Mouse (Mus musculus) spleen, adult 2 months (tissue): ENCODE results near the gene Capn11. TPM values are rescaled to one million over a fixed set of nuclear protein-coding genes. Genes with fewer than 3 reads are reported as not detected.

Source experiments
- DNase-seq, 2 experiments: peaks; one replicate each; pipeline versions ENCODE4 v3.0.0 to v3.0.0-alpha.2; 2012 to 2021; ENCODE audit warnings: low spot score in 2 of 2, low read depth in 1 of 2
- H3K27ac ChIP-seq: fragments of 200-500 bp; 2 replicates; pipeline ENCODE4 v1.5.1; 2012; ENCODE audit warnings: low read length, inconsistent platforms; ENCODE audit not compliant: insufficient read depth
- H3K27me3 ChIP-seq: fragments of 200-500 bp; 2 replicates; pipeline ENCODE4 v1.6.1; 2012; ENCODE audit warnings: mild to moderate bottlenecking, moderate library complexity, low read length, inconsistent platforms; ENCODE audit not compliant: control insufficient read depth, insufficient read depth
- H3K36me3 ChIP-seq: fragments of 200-500 bp; 2 replicates; pipeline ENCODE4 v1.6.1; 2012; ENCODE audit warnings: mild to moderate bottlenecking, low read length, inconsistent platforms; ENCODE audit not compliant: control insufficient read depth, insufficient read depth
- H3K4me1 ChIP-seq: fragments of 200-500 bp; 2 replicates; pipeline ENCODE4 v1.6.1; 2011; ENCODE audit warnings: inconsistent platforms; ENCODE audit not compliant: control insufficient read depth, insufficient read depth, insufficient read length
- H3K4me3 ChIP-seq: fragments of 200-500 bp; 2 replicates; pipeline ENCODE4 v1.5.1; 2011; ENCODE audit warnings: mild to moderate bottlenecking, inconsistent platforms; ENCODE audit not compliant: insufficient read depth, insufficient read length; ENCODE audit errors: extremely low read depth
- CTCF ChIP-seq: fragments of 200-500 bp; IDR thresholded peaks from 2 replicates; pipeline ENCODE4 v1.5.1; 2011; ENCODE audit warnings: mild to moderate bottlenecking, inconsistent platforms; ENCODE audit not compliant: insufficient read depth, insufficient read length, insufficient replicate concordance; ENCODE audit errors: extremely low read depth
- POLR2A ChIP-seq: fragments of 200-500 bp; IDR thresholded peaks from 2 replicates; pipeline ENCODE4 v1.6.1; 2011; ENCODE audit warnings: low read depth, low read length, inconsistent platforms
- WGBS: fragments of 180-500 bp; shearing (Covaris S2); methylation state at CpG from one replicate; pipeline ENCODE4 v1.1.7; 2018; 5-methylcytosine and 5-hydroxymethylcytosine counted together
- polyA plus RNA-seq: library from polyadenylated mRNA; depleted of rRNA; stranded (reverse); fragments of >200 nt; gene quantifications from 2 replicates; pipeline ENCODE4 v1.2.3, GENCODE M21; 2012; rRNA removed

Capn11 gene
- polyA plus RNA-seq = not detected in 2 replicates

- H3K36me3 ChIP-seq = no peaks in the 10 kb centered on the region
- no peaks in the 10 kb centered on the region for H3K27me3 ChIP-seq
- no peak for TF ChIP-seq CTCF
- no peak for TF ChIP-seq POLR2A
- H3K4me3 ChIP-seq = no peak within 1 kb of the TSS
- DNase-seq = no peak
- WGBS = 89% methylated on average over 4 of the region's 4 CpGs
- no peaks in the 10 kb centered on the region; the same call in 1 of the 2 replicates for H3K4me1 ChIP-seq
- H3K27ac ChIP-seq = no peak within 1 kb of the TSS
These were observed at the start of gene Capn11 for GRCm38 (mm10) chr17:45659225-45659624. Gene Capn11 (minus strand): TSS chr17:45659325.

DNA sequence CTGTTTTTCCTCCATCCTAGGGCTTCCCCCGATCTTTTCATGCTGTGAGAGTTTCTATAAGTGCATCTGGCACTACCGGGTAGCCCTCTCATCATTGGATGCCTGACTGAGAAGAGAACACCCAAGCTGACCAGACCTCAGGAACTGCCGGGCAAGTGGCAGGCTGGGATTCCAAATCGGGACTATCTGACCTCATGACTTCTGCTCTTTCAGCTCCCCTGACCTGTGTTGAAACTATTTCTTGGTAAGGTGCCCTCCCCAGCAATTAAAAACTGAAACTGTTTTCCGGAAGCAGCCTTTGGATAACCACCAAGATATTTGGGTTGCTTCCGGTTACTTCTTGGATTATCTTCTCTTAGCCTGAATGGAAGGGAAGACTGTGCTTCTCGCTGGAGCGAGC is 49.1 kb upstream of the Capn11 start:
- no peaks in the 10 kb centered on the region for H3K27me3 ChIP-seq
- no peaks in the 10 kb centered on the region for H3K4me1 ChIP-seq
- H3K27ac ChIP-seq = no peak overlapping the region
- no peak for TF ChIP-seq CTCF
- no peak for TF ChIP-seq POLR2A
- DNase-seq = no peak
- H3K36me3 ChIP-seq = no peaks in the 10 kb centered on the region
- WGBS = 80% methylated on average over 8 of the region's 8 CpGs
- H3K4me3 ChIP-seq = no peak overlapping the region

DNA sequence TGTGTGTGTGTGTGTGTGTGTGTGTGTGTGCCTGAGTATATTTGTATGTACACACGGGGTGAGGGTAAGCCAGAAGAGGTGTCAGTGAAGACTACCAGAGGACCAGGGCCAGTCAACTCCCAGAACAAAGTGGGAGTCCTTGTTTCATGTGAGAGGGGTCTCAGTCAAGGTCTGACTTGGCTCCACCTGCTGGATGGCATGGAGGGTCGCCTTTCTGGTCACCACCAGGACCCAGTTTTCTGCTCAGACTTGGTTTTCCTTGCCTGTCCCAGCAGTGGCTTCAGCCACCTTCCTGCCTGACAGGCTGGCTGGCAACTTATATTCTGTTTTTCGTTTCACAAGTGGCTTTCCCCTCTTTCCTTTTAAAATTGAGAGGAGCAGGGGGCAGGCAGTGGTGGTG is 48.3 kb upstream of the Capn11 start:
- H3K4me1 ChIP-seq = no peaks in the 10 kb centered on the region
- 42% methylated on average over 3 of the region's 3 CpGs for WGBS
- no peak overlapping the region for H3K27ac ChIP-seq
- H3K4me3 ChIP-seq = no peak overlapping the region
- DNase-seq = no peak
- no peak for TF ChIP-seq CTCF
- no peak for TF ChIP-seq POLR2A
- no peaks in the 10 kb centered on the region for H3K27me3 ChIP-seq
- no peaks in the 10 kb centered on the region for H3K36me3 ChIP-seq

GRCm38 (mm10) chr17:45706796-45707195 is 47.7 kb upstream of the Capn11 start:
- no peak for DNase-seq
- TF ChIP-seq POLR2A (no peak), CTCF (no peak)
- 29% methylated on average over 5 of the region's 5 CpGs for WGBS
- Histone ChIP-seq H3K27ac (no peak overlapping the region), H3K36me3 (no peaks in the 10 kb centered on the region), H3K4me3 (no peak overlapping the region), H3K4me1 (no peaks in the 10 kb centered on the region), H3K27me3 (no peaks in the 10 kb centered on the region)

GRCm38 (mm10) chr17:45703187-45703586 is 44.1 kb upstream of the Capn11 start:
- Histone ChIP-seq H3K27me3 (no peaks in the 10 kb centered on the region), H3K27ac (no peak overlapping the region), H3K36me3 (peaks cover 2% of the 10 kb centered on the region), H3K4me1 (no peaks in the 10 kb centered on the region), H3K4me3 (no peak overlapping the region)
- WGBS = 9% methylated on average over 7 of the region's 7 CpGs
- no peak for TF ChIP-seq POLR2A
- TF ChIP-seq CTCF = no peak
- DNase-seq = no peak

DNA sequence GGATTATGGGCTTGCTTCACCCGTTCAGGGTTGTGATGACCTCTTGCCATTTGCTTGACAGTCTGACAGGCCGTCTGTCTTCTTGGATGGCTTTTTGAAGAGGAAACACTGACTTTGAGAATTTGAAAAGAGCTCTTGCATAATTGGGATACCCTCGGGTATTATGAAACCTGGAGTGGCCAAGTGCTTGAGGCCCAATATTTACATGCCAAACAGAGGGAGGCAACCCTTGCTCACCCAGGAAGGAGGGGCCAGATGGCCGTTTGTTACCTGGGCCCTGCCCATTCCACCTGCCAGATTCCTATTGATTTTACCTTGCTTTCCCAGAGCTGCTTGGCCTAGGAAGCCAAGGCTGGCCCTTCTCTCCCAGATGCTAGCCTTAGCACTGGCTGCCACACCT is 43.1 kb upstream of the Capn11 start:
- no peak for TF ChIP-seq CTCF
- TF ChIP-seq POLR2A = no peak
- Histone ChIP-seq H3K27ac (no peak overlapping the region), H3K4me3 (no peak overlapping the region), H3K27me3 (no peaks in the 10 kb centered on the region), H3K4me1 (no peaks in the 10 kb centered on the region), H3K36me3 (peaks cover 3% of the 10 kb centered on the region)
- WGBS = 74% methylated on average over 4 of the region's 4 CpGs
- no peak for DNase-seq

DNA sequence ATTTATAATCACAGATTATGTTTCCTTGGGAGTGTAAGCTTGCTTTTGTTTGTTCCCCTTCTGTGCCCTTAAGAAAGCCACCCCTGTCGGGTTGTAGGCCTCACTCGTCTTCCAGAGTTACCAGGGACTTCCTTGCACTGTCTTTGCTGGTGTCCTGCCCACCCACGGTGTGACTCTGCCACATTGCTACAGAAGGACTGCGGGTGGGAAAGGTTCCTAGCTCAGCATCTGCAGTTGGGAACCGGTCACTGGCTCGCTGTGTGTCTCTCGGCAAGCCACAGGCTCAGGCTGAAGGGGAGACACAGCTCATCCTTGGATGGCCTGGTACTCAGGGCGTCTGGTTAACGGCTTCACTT is 42.1 kb upstream of the Capn11 start:
- no peak overlapping the region for H3K4me3 ChIP-seq
- 80% methylated on average over 9 of the region's 9 CpGs for WGBS
- TF ChIP-seq CTCF = no peak
- TF ChIP-seq POLR2A = no peak

More for the DNA sequence above, 42.1 kb upstream of the Capn11 start:
- DNase-seq = no peak
- Histone ChIP-seq H3K36me3 (peaks cover 3% of the 10 kb centered on the region), H3K4me1 (no peaks in the 10 kb centered on the region), H3K27me3 (no peaks in the 10 kb centered on the region), H3K27ac (no peak overlapping the region)
